Mouse (Mus musculus): ENCODE measurements around the gene Aoah. TPM values are rescaled to one million over a fixed set of nuclear protein-coding genes. Genes with fewer than 3 reads are reported as not detected.

Aoah gene
- polyA plus RNA-seq, 1 experiment = 142 TPM

- Histone ChIP-seq H3K4me1 (ENCODE audit: control insufficient read depth, insufficient read depth, low read length) (no peaks in the 10 kb centered on the region), H3K27ac (ENCODE audit: insufficient read depth, low read depth, low read length) (no peak overlapping the region), H3K4me3 (ENCODE audit: insufficient read depth, low read length) (no peak overlapping the region)
- TF ChIP-seq POLR2A (IDR thresholded peaks at IDR 0.05; ENCODE audit: borderline replicate concordance, low read depth, low read length) (no peak), CTCF (IDR thresholded peaks at IDR 0.05; ENCODE audit: low read depth, low read length) (no peak)
These were observed 147.8 kb downstream of the Aoah start for GRCm38 (mm10) chr13:20941707-20942106.

DNA sequence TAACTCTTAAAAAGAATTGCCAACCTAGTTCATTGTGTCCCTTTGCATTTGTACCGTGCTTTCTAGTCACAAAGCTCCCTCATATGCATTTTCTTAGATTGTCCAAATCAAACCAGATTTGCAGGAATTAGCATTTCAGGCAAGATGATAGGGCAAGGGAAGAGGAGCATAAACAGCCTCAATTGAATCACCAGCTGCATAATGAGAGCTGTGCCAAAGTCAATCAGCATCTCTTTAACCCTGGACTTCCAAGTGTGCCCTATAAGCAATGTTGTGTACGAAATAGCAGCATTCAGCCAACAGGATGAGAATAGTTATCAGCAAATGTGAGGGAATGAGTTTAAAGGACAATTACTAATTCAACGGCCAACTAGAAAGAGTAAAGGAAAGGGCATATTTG, 169.2 kb downstream of the Aoah start:
- no peak overlapping the region for H3K27ac ChIP-seq (ENCODE audit: insufficient read depth, low read depth, low read length)
- no peak for TF ChIP-seq CTCF (IDR thresholded peaks at IDR 0.05; ENCODE audit: low read depth, low read length)
- TF ChIP-seq POLR2A (IDR thresholded peaks at IDR 0.05; ENCODE audit: borderline replicate concordance, low read depth, low read length) = no peak
- no peak overlapping the region for H3K4me3 ChIP-seq (ENCODE audit: insufficient read depth, low read length)
- H3K4me1 ChIP-seq (ENCODE audit: control insufficient read depth, insufficient read depth, low read length) = no peaks in the 10 kb centered on the region

DNA sequence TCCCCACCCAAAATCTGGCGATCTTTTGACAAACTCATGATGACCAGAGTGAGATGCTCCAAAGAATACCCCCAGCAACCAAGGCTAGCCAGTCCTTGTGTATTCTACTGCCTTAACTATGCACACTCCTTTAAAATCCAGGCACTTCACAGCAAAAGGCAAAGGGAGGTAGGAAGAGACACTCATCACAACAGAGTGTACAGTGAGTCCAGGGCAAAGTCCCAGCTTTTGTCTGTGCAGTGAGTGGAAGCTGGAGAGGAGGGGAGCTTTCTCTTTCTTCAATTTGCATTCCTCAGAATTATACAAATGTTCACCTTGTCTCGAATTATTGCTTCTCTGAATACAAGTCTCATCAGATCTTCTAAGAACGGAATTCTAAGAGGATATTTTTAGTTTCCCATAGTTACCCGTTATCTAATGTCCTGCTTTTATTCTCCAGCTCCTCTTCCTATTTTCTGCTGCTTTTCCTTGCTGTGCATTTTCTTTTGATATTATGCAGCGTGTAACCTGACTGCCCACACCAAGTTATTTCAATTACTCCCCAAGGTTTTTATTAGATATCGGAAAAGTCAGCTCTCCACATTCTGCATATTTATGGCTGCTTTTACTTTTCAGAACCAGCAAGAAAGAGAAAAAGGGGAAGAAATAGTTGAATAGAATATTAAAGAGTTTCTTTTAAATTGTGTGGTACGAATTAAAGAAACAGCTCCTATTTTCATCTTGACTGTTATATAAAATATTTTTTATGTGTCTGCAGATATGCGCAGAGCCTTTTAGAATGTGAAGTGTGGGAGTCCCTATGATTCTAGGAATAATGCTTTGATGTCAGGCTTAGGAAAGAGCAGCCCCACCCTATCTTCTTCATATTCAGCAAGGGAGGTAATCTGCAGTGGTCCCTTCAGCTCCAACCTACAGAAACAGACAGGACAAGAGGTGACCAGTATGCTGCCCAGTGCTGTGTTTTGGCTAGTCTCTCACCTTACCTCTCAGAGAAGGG, 187.6 kb downstream of the Aoah start:
- H3K27ac ChIP-seq (ENCODE audit: insufficient read depth, low read depth, low read length) = no peak overlapping the region
- no peak overlapping the region for H3K4me3 ChIP-seq (ENCODE audit: insufficient read depth, low read length)
- H3K4me1 ChIP-seq (ENCODE audit: control insufficient read depth, insufficient read depth, low read length) = no peaks in the 10 kb centered on the region
- TF ChIP-seq POLR2A (IDR thresholded peaks at IDR 0.05; ENCODE audit: borderline replicate concordance, low read depth, low read length) = no peak
- no peak for TF ChIP-seq CTCF (IDR thresholded peaks at IDR 0.05; ENCODE audit: low read depth, low read length)

- no peak overlapping the region for H3K27ac ChIP-seq (ENCODE audit: insufficient read depth, low read depth, low read length)
- H3K4me3 ChIP-seq (ENCODE audit: insufficient read depth, low read length) = no peak overlapping the region
- H3K4me1 ChIP-seq (ENCODE audit: control insufficient read depth, insufficient read depth, low read length) = no peaks in the 10 kb centered on the region
- TF ChIP-seq POLR2A (IDR thresholded peaks at IDR 0.05; ENCODE audit: borderline replicate concordance, low read depth, low read length) = no peak
- no peak for TF ChIP-seq CTCF (IDR thresholded peaks at IDR 0.05; ENCODE audit: low read depth, low read length)
These were observed 191.6 kb downstream of the Aoah start for GRCm38 (mm10) chr13:20985510-20985909.

GRCm38 (mm10) chr13:20985961-20986360, 192.0 kb downstream of the Aoah start:
- no peak overlapping the region for H3K4me3 ChIP-seq (ENCODE audit: insufficient read depth, low read length)
- no peak for TF ChIP-seq POLR2A (IDR thresholded peaks at IDR 0.05; ENCODE audit: borderline replicate concordance, low read depth, low read length)
- no peak for TF ChIP-seq CTCF (IDR thresholded peaks at IDR 0.05; ENCODE audit: low read depth, low read length)
- no peaks in the 10 kb centered on the region for H3K4me1 ChIP-seq (ENCODE audit: control insufficient read depth, insufficient read depth, low read length)
- H3K27ac ChIP-seq (ENCODE audit: insufficient read depth, low read depth, low read length) = no peak overlapping the region

- Histone ChIP-seq H3K4me1 (ENCODE audit: control insufficient read depth, insufficient read depth, low read length) (no peaks in the 10 kb centered on the region), H3K27ac (ENCODE audit: insufficient read depth, low read depth, low read length) (no peak overlapping the region), H3K4me3 (ENCODE audit: insufficient read depth, low read length) (no peak overlapping the region)
- TF ChIP-seq POLR2A (IDR thresholded peaks at IDR 0.05; ENCODE audit: borderline replicate concordance, low read depth, low read length) (no peak), CTCF (IDR thresholded peaks at IDR 0.05; ENCODE audit: low read depth, low read length) (no peak)
These were observed 211.3 kb downstream of the Aoah start for GRCm38 (mm10) chr13:21005238-21005637.

- peaks cover 3% of the 10 kb centered on the region; the same call in 1 of the 2 replicates for H3K4me1 ChIP-seq (ENCODE audit: control insufficient read depth, insufficient read depth, low read length)
- no peak for TF ChIP-seq CTCF (IDR thresholded peaks at IDR 0.05; ENCODE audit: low read depth, low read length)
- TF ChIP-seq POLR2A (IDR thresholded peaks at IDR 0.05; ENCODE audit: borderline replicate concordance, low read depth, low read length) = no peak
- no peak overlapping the region for H3K27ac ChIP-seq (ENCODE audit: insufficient read depth, low read depth, low read length)
- H3K4me3 ChIP-seq (ENCODE audit: insufficient read depth, low read length) = no peak overlapping the region
These were observed 211.9 kb downstream of the Aoah start for GRCm38 (mm10) chr13:21005642-21006320.

DNA sequence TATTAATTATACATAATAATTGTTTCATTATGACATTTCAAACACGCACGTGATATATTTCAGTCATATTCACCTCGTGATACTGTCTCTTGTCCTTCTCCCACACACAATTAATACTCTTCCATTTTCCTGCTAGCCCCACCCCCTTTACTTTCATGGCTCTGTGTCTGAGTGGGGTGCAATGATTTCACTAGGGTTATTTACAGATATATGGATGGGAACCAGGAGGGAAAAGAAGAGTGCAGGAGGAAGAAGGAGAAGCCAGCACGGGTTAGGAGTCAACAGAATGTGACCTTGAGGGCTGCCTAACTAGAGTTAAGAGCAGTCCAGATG, 212.4 kb downstream of the Aoah start:
- Histone ChIP-seq H3K4me3 (ENCODE audit: insufficient read depth, low read length) (no peak overlapping the region), H3K27ac (ENCODE audit: insufficient read depth, low read depth, low read length) (no peak overlapping the region), H3K4me1 (ENCODE audit: control insufficient read depth, insufficient read depth, low read length) (peaks cover 8% of the 10 kb centered on the region; the same call in 1 of the 2 replicates)
- TF ChIP-seq CTCF (IDR thresholded peaks at IDR 0.05; ENCODE audit: low read depth, low read length) = no peak
- TF ChIP-seq POLR2A (IDR thresholded peaks at IDR 0.05; ENCODE audit: borderline replicate concordance, low read depth, low read length) = no peak

DNA sequence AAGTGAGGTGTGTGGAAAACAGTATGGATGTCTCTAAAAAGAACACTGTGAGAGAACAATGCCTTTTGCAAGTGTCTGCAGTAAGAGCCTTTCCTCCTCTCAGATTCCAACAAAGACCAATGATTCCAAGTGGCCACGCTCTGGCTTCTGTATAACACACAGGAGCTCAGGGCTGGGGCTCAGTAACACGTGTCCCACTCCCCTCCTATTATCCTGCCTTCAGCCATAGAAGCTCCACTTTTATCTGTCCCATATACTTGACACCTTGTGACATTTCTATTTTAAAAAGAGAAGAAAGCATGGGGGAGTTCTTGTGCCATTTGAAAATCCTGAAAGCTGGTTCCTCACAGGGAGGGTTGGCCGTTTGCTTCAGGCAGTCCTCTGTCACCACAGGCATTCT, 219.7 kb downstream of the Aoah start:
- H3K4me3 ChIP-seq (ENCODE audit: insufficient read depth, low read length) = no peak overlapping the region
- TF ChIP-seq POLR2A (IDR thresholded peaks at IDR 0.05; ENCODE audit: borderline replicate concordance, low read depth, low read length) (no peak), CTCF (IDR thresholded peaks at IDR 0.05; ENCODE audit: low read depth, low read length) (no peak)
- peaks cover 12% of the 10 kb centered on the region; the same call in 1 of the 2 replicates for H3K4me1 ChIP-seq (ENCODE audit: control insufficient read depth, insufficient read depth, low read length)
- H3K27ac ChIP-seq (ENCODE audit: insufficient read depth, low read depth, low read length) = no peak overlapping the region

DNA sequence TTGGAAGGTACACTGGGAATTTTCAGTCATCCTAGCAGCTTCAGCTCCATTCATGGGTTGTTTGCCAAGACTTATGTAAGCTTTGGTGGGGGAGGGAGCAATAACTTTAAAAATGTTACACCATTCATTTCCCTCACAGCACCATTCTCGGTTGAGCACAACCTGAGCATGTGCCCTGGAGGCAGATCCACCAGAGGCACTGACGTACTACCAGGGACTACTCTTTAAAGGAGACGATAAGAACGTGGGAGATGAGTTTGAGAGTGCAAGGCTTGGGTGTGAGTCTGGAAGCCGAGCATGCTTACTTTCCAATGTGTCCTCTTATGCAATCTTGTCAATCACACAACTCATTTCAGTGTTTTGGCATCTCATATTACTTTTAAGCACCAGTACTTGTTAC, 230.9 kb downstream of the Aoah start:
- no peak for TF ChIP-seq CTCF (IDR thresholded peaks at IDR 0.05; ENCODE audit: low read depth, low read length)
- Histone ChIP-seq H3K4me1 (ENCODE audit: control insufficient read depth, insufficient read depth, low read length) (no peaks in the 10 kb centered on the region), H3K4me3 (ENCODE audit: insufficient read depth, low read length) (no peak overlapping the region), H3K27ac (ENCODE audit: insufficient read depth, low read depth, low read length) (no peak overlapping the region)
